Mouse (Mus musculus) liver, embryonic 14.5 days (tissue): ENCODE data around the gene Fbxo9.

Source experiments
- CTCF ChIP-seq: IDR thresholded peaks from 2 replicates; pipeline ENCODE4 v1.5.1; 2016; ENCODE audit warnings: antibody characterized with exemption, low read depth, control low read depth
- EP300 ChIP-seq: IDR thresholded peaks from 2 replicates; pipeline ENCODE4 v1.6.1; 2016; ENCODE audit warnings: antibody characterized with exemption, low read depth

DNA sequence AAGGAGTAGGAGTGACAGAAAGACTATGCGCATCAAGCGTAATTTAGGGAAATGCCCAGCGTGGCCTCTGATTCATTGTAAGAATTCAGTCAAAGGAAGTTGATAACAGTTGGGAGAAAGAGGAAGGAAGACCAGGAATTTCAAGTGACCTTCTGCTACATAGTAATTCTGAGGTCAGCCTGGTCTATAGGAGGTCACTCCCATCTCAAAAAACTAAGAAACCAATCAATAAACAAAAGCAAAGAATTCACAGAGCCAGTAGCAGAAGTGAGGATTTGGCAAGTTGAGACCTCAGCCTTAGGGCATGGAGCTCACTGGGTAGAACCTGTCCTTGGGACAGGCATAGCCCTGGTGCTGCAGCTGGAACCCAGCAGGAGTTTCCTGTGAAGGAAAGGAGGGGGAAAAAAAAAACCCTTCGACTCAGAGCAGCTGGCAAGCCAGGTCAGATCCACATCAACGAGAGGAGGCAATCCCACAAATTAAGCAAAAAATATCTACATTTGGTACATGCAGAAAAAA lies 58.4 kb downstream of the Fbxo9 start:
- TF ChIP-seq CTCF (no peak), EP300 (no peak)
